Mouse (Mus musculus): ENCODE measurements at regions not wholly inside any gene's neighbourhood (a gene's known extent, or its start where the extent isn't known, plus 50 kb on each side); places are given as distances from the start of the nearest gene placed in this dataset.

- DNase-seq (ENCODE audit: low read depth, low spot score) (no peak), ATAC-seq (no peak)
- POLR2A ChIA-PET, result no interaction called here
- CTCF ChIA-PET, result no interaction called here
- no peaks in the 10 kb centered on the region for H3K27me3 ChIP-seq
- in situ Hi-C loops (cut with MboI; ENCODE audit: low pct_unique_long_range_greater_than_20kb), result no loop called here
- TF ChIP-seq CTCF (IDR thresholded peaks at IDR 0.05), result no peak
Measured at GRCm38 (mm10) chr7:37413350-37413749, 360.1 kb downstream of the Zfp536 start.

- TF ChIP-seq CTCF (IDR thresholded peaks at IDR 0.05), result no peak
- CTCF ChIA-PET, result interaction anchor here (0.9 kb wide), 1 partner anchor 16 kb away, joined by 3 read pairs; no protein-coding TSS in a partner anchor
- POLR2A ChIA-PET, result no interaction called here
- in situ Hi-C loops (cut with MboI; ENCODE audit: low pct_unique_long_range_greater_than_20kb), result no loop called here
- H3K27me3 ChIP-seq, result no peaks in the 10 kb centered on the region
- no peak for DNase-seq (ENCODE audit: low read depth, low spot score)
- no peak for ATAC-seq
Measured at GRCm38 (mm10) chr7:37421704-37422103, 351.7 kb downstream of the Zfp536 start.
